Mouse (Mus musculus) thymus, postnatal 4 days (tissue): ENCODE results near the gene Dock11.
A peak's percentile ranks its signal among the peaks of the same experiment; 100 is the strongest.

ENCODE experiments used
- DNase-seq: peaks from one replicate; pipeline ENCODE4 v3.0.0; 2021

Dock11 gene

DNA sequence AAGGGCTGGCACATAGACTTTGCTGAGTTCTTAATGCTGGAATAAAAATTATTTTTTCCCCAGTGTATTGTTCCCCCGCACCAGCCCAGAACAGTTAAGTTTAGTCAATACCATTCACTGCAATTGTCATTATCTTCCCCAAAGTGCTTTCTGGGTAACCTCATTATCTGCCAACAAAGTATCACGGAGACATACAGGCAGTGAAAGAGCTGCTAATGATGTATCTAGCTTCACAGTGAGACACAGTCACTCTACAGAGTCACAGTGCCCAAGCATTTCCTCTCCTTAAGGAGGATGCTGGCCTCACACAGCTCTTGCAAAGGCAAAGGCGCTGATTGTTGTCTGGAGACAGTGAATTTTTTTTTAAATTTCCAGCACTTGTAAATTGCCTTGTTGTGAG is 63.3 kb downstream of the Dock11 start:
- DNase-seq, result no peak

DNA sequence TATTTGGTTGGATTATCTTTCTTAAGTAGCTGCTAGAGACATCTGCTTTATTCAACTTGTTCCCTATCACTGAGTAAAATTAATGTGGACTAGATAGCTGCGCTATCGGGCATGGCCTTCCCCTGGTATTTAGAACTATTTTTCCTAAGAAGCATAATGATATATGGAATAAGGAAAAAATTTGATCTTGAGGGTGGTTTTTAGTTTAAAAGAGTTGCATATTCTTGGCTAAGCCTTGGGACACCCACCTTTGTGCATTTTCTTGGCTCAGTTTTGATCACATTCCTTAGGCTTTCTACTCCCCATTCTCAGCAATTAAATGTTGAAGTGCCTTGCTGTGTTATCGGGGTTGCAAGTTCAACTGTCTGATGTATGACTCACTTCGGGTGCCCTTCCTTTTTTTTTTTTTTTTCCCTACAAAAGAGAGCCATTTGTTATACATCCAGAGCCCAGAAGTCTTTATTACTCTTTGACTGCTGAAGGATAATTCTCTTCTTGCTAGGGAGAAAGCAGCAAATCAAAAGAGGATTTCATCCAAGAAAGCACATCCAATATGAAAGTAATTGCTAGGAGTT is 64.0 kb downstream of the Dock11 start:
- DNase-seq, result no peak

DNA sequence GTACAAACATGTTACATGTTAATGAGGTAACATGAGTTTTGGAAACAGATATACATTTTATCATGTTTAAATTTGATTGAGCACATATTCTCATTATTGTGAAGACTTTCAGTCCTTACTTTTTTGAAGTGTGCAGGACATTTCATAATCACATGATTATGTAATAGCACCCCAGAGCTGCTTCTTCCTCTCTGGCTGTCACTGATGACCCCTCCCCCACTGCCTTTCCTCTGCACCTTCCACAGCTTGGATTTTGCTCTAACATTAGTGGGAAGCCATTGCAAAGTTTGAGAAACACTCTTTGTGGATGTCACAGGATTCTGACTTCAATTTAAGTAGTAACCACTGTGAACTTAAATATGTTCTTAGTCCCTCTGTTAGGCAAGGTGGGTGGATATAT is 67.6 kb downstream of the Dock11 start:
- DNase-seq, result no peak

DNA sequence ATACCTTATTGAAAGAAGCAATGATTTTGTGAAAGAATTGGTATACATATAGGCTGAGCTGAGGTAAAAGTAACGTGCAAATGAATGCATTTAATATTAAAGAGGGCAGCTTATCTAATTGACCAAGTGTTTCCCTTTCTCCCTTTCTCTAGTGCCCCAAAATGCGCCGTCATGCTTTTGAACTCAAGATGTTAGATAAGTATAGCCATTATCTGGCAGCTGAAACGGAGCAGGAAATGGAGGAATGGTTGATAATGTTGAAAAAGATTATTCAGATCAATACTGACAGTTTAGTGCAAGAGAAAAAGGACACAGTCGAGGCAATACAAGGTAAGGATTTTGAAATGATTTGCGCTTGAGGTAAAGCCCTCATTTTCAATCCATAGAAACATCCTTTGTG is 74.5 kb downstream of the Dock11 start:
- no peak for DNase-seq

DNA sequence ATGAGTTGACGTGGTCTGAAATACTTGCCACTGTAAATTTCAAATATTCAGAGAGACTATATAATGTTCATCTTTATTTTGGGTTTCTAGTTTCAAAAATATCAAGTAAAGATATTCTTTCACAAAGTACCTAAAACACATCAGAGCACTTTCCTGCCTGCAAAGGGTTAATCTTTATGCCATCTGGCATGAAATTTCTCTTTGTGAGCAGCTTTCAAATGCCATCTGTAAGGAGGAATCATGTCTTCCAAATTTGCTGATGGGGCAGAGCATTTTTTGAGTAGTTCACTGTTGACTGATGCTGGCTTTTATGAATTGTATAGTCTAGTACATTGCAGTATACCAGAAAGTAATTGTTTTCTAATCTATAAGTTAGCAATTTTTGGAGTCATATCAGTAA is 80.6 kb downstream of the Dock11 start:
- no peak for DNase-seq

DNA sequence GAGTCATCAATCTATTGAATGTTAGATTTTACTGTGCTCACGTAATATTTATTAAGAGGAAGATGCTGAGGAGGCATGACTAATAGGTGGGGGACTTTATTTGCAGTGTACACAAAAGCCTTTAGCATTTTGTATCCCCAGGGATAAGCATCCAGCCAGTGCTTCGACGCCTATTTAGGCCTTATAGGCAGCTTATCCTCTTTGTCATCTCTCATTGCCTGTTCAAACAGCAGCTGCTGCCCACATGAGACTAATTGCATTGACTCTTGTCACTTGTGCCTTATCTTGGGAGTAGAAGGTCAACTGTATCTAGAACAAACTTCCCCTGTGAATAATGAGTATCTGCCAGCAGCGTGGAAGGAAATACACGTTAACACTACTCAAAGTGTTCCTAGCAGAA is 88.0 kb downstream of the Dock11 start:
- no peak for DNase-seq

DNA sequence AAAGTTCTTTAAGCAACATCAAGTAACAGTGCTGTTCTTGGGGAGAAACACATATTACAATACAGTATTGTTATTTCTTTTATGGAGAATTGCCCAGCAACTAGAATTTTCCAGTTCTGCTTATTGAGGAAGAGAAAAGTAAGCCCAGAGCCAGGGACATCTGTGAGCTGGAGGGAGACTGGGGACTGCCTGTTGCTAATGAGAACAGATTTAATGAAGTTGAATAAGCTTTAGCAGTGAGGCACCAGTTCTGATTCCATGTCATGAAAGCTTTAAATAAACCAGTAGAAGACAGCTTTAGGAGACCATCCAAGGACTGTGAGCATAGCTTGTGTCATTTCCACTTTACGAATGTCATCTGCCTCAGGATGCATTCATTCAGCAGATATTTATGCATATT is 99.3 kb downstream of the Dock11 start:
- DNase-seq, result no peak

DNA sequence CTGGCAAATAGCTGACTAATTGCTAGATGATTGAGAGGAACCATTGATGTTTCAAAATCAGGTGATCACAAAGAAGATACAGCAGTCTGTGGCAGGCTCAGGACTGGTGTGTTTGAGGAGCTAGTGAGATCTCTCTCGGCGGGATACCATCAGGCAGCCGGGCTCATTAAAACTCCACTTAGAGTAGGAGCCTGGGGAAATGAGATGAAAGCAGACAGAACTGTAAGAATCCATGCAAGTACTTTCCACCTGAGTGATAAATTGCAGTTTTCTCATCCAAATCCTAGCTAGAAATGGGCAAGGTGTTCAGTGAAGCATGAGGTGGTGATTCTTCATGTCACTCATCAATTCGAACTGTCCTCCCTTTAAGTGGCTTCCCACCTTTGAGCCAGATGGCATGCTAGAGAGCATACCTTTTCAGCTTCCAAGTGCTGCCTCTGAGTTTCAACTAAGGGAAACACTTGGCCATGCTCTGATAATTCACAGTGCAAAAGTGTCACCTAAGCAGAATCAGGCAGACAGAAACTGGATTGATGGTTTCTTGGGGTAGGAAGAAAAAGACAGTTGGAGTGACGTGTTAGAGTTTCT is 102.0 kb downstream of the Dock11 start:
- DNase-seq, result no peak

DNA sequence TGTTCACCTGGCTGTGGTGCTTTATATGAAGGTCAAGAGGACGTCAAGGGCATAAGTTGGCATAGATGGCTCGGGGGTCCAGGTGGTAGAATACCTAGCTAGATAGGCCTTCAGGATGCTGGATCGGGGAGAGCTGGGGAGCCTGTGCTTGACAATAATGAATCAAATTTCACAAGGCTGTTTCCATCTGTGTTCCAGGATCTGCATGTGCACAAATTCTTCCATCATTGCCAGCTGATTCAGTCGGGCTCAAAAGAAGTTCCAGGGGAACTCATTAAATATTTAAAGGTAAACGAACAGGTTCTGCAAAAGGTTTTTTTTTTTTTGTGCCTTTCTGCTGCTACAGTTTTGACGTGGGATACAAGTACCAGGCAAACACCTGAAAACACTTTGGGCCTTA is 105.6 kb downstream of the Dock11 start:
- no peak for DNase-seq

DNA sequence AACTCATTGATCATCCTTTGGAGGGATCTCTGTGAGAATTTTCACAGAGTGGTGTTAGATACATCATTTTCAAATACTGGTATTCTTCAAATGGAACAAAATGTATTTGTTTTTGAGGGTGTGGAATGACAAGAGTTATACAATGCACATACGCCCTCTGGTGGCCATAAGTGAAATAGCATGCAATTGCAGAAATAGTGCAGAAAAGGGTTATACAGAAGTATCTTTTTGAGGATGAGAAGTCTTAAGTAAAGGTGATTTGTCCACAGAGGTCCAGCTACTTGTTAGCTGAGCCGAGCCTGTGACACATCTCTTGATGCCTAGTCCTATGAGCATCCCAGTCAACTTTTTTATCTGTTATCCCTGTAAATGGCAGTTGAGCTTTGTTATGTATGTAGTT is 108.4 kb downstream of the Dock11 start:
- peak; percentile 15 for DNase-seq

DNA sequence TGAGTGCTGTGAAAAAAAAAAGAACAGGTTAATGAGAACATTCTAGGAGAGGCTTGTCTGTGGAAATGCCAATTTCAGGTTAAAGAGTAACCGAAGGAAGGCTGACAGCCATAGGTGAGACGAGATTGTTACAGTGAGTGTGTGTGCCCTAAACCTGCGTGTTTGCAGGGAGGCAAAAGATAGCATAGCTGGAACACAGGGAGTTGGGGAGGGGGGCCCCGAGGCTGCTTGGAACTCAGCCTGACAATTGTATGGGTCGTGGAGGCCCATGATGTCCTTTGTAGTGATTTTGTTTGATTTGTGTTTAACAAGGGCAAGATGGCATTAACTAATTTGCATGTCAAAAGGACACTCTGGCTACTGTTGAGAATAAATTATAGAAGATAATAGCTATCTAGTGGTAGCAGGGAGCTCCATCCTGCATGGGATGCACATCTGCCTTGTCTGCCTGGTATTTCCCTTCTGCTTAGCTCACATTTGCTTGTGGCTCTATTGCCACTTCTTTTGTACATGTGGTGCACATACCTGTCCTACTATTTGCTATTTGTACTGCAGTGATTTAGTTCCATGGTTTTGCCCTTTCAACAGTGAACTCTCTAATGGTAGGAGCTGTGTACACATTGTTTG is 109.3 kb downstream of the Dock11 start:
- DNase-seq, result no peak

DNA sequence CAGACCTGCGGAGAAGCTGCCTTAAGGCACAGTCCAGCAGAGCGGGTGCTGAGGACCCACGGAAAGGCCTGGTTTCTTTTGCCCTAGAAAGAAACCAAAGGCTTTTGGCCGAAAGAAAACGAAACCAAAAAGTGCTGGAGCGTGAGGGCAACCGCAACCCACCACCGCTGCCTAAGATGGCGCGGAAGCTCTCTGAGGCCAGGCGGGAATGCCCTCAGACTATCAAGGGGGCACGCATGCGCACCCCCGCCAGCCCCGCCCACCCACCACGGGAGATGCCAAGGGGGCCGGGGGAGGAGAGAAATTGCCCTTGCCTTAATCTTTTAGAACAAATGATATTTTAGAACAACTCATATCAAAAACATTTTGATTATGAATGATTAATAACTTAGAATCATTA is 137.0 kb downstream of the Dock11 start:
- DNase-seq, result no peak

DNA sequence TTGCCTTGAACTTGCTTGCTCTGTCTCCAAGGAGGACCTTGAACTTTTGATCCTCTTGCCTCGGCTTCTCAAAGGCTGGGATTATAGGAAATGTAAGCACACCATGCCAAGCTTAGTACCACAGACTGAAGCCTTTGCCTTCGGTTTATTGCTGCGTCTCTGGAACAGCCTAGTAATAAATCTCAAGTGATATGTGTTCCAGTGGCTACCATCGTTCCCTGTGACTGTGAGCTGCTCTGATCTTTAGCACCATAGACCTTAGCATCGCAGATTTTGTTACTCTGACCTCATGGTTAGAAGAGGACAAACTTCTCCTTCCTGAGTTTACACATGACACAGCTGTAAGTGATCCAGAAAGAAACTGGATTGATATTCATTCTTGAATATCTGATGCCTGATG is 142.5 kb downstream of the Dock11 start:
- DNase-seq, result no peak

DNA sequence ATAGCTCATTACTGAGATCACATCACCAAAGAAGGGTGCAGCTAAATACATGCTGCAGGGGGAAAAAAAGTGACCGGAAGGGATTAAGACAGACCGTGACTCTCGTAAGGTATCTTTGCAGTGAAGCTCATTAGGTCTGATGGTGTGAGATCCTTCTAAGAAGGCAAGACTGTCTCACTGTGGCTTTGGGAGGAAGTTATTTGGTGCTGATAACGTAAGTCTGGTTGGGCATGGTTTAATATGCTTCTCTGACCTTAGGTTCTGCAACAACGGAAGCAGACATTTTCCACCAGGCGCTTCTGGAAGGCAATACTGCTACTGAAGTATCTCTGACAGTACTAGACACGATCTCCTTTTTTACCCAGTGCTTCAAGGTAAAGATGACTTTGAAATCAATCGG is 145.4 kb downstream of the Dock11 start:
- no peak for DNase-seq

DNA sequence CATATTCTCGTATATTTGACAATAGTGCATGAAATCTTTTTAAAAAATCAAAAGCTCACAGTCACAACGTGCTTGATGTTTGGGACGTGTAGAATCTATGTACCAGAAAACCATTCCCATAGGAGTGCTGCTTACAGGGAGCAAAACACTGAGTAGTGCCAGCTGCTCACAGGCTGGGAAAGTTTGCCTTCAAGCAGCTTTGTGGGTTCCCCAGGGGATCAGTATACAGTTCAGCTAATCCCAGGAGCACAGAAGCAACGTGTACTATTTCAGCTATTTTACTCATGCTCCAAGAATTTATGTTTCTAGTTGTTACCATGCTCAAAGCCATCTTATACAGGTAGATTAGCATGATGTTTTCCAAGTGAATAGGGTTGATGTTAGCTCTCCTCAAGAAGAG is 157.1 kb downstream of the Dock11 start:
- no peak for DNase-seq

DNA sequence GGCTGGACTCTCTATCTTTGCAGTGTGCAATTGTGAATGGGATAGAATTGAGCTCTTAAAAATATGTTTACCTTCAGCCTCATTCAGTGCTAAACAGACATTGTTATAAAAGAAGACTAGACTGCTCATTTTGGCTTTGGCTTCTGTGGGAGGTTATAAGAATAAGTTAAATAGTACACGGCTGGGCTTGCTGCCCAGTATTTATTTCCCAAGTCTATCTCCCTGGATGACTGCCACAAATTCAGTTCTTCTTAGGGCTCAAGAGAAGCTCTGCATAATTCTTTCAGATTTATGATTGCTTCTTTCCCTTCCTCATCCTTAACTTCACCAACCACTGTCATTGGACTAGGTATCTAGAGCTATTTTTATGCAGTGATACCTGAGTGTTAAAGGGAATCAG is 158.8 kb downstream of the Dock11 start:
- no peak for DNase-seq

DNA sequence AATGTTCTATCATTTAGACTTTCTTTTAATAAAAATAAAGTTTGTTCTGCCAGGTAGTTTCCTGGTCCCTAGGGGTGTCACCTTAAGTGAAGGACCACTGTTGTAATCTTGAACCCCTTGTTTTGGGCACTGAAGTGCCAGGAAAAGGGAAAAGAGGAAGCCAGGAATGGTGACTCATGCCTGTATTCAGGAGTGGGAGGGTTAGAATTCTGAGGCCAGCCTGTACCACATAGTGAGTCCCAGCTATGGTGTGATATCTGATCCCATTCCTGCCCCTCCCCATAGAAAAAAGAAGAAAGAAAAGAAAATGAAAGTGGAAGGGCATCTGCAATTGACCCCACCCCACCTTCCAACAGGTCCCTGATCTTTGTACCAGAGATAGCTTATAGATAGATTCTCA is 161.7 kb downstream of the Dock11 start:
- no peak for DNase-seq

DNA sequence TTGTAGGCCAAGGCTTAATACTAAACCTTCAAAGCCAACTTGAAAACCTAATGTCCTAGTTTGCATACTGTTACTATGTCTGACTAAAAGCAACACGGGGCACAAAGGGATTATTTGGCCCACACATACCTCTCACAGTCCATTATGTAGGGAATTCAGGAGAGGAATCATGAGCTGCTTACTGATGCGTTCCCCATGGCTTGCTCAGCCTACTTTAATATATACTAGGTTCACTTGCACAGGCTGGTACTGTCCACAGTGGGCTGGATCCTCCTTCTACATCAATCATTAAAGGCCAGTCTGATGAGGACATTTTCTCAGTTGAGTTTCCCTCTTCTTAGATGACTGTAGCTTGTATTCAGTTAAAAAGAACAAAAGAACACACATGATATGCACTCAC is 185.4 kb downstream of the Dock11 start:
- no peak for DNase-seq

DNA sequence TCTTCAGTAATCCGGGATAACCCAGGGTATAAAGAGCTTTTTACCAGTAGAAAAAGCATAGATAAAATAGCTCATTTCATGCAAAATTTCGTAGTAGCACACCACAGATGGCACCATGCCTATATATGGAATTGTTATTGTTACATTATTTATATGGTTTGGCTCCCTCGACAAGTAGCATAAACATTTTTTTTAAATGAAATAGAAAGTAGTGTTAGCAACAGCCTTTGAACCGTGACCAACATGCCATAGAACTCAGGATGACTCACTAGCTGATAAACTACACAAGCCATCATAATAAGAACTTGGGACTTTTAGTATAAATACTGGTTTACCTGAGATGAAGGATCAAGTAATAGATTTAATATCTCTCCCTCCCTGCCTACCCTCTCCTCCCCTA is 188.5 kb downstream of the Dock11 start:
- no peak for DNase-seq

DNA sequence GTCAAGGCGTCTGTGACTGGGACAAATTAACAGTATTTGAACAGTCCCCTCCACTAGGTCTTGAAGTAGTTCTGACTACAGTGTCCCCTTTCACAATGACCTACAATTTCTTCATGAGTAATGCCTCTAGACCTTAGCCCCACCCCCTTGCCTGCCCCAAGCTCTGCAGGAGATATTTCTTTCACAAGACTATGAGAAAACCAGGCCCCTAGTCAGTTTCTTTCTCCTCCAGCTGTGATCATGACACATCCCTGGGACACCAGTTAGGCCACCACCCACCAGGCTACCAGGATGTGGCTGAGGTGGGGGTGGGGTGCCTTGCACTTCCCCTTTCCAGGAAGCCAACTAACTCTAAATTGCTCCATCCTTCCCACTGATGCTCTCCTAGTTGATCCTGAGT is 194.3 kb downstream of the Dock11 start:
- DNase-seq, result no peak

DNA sequence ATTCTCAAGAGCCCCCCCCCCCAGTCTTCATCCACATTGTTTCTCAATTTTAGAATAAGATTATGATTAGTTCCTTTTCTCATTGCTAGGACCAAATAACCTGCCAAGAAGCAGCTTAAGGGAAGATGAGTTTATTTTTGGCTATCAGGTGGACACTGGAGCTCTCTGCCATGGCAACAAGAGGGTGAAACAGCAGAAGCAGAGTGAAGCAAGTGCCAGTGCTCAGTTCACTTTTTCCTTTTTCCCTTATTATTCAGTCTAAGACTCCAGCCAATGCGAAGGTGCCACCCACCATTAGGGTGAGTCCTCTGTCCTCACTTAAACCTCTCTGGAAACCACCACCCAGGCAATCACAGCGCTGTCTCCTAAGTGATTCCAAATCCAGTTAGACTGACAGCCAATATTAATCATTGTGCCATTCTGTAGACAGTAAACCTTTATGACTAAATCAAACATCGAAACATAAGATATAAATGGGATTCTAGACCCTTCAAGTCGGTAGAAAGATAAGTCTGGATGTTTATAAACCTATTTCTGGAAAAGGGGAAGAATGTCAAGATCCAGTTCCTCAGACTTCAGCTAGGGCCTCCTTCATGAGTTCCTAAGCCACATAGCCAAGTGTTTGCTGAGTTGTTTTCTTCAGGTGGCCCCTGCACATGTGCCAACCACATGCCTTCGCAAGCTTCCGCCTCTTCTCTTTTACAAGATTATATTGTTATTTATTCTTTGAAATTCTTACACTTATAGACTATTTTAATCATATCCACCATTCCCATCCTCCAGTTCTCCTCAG is 200.0 kb downstream of the Dock11 start:
- no peak for DNase-seq

DNA sequence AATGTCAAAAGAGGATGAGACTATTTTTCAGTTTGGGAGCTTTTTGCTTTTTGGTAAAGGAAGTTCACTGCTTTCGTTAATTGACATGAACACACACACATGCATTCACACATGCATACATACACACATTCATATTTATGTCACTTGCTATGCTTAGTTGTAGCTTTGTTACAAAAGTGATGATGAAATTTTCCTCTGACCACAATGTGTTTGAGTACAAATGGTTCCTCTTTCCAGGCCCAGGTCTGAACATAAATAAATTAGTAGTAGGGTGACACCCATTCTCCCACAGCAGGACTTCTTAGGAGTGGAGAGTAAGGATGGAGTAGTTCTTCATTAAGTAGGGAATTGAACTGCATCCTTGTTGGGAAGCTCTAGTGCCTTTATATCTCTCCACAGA is 212.3 kb downstream of the Dock11 start:
- DNase-seq, result no peak

DNA sequence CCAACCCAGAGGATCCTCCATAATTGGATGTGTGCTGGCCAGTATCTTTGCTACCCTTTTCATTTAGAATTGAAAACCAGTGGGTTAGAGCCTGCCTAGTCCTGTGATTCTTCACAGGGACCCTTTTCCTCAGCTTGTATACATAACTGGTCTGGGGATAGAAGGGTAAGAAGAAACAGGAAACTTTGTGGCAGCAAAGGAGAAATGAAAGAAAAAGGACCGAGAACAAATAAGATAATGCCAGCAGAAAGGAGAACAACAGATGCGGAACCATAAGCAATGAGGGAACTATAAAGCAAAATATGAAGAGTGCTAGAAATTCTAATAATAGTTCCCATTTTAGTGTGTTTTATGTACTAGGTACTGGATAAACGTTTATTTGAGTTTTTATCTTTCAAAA is 212.7 kb downstream of the Dock11 start:
- no peak for DNase-seq

DNA sequence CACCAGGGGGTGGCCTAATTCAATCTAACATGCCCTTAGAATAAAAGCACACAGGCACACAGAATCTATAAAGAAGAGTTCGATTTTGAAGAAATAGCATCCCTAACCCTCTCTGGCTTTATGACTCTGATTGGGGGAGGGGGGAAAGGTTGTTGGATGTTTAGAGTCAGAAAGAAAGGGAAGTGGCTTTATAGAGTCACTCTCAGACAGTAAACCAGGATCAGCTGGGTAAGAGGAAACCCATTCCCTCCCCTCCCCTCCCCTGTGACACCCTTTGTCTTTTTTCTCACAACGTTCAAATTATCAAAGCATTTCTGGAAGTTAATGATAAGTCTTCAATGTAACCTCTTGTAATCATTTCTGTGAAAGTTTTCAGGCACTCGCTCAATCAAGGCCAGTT is 220.0 kb downstream of the Dock11 start:
- DNase-seq, result no peak
